Mouse (Mus musculus): ENCODE results near the gene Cfap206.
"Not testable (repeated sequence)": the region's sequence is repeated elsewhere in the genome, so short reads cannot be mapped to it uniquely, and the experiment has no call there.

Gene Cfap206

GRCm38 (mm10) chr4:34729851-34730341, at the start of gene Cfap206:
Gene Cfap206, minus strand, starts transcription at chr4:34730206.
- peak; percentile 48 for DNase-seq (ENCODE audit: low read depth)

GRCm38 (mm10) chr4:34777677-34778527, 47.9 kb upstream of the Cfap206 start, which contains the start of gene Smim8:
Gene Smim8, minus strand, starts transcription at chr4:34778423.
- DNase-seq (ENCODE audit: low read depth) = peak; percentile 93

GRCm38 (mm10) chr4:34771652-34772371, 41.8 kb upstream of the Cfap206 start:
- DNase-seq (ENCODE audit: low read depth) = no peak

GRCm38 (mm10) chr4:34756163-34756562, 26.2 kb upstream of the Cfap206 start, which contains the start of gene Gm136:
Gene Gm136, minus strand, starts transcription at chr4:34756263.
- DNase-seq (ENCODE audit: low read depth) = no peak

GRCm38 (mm10) chr4:34749236-34749635, 19.2 kb upstream of the Cfap206 start:
- no peak for DNase-seq (ENCODE audit: low read depth)

GRCm38 (mm10) chr4:34734461-34734860, 4.5 kb upstream of the Cfap206 start:
- DNase-seq (ENCODE audit: low read depth) = no peak

GRCm38 (mm10) chr4:34733415-34733814, 3.4 kb upstream of the Cfap206 start:
- peak; percentile 54 for DNase-seq (ENCODE audit: low read depth)

- DNase-seq (ENCODE audit: low read depth) = not testable (repeated sequence)
These were observed 4.3 kb downstream of the Cfap206 start for GRCm38 (mm10) chr4:34725710-34726109.

GRCm38 (mm10) chr4:34724306-34724705, 5.7 kb downstream of the Cfap206 start:
- no peak for DNase-seq (ENCODE audit: low read depth)

GRCm38 (mm10) chr4:34723186-34723585, 6.8 kb downstream of the Cfap206 start:
- no peak for DNase-seq (ENCODE audit: low read depth)

GRCm38 (mm10) chr4:34720127-34720895, 9.7 kb downstream of the Cfap206 start:
- no peak for DNase-seq (ENCODE audit: low read depth)

- no peak for DNase-seq (ENCODE audit: low read depth)
These were observed 10.6 kb downstream of the Cfap206 start for GRCm38 (mm10) chr4:34719421-34719820.

- DNase-seq (ENCODE audit: low read depth) = no peak
These were observed 14.9 kb downstream of the Cfap206 start for GRCm38 (mm10) chr4:34715062-34715461.

GRCm38 (mm10) chr4:34708127-34708526, 21.9 kb downstream of the Cfap206 start:
- no peak for DNase-seq (ENCODE audit: low read depth)

- no peak for DNase-seq (ENCODE audit: low read depth)
These were observed 22.8 kb downstream of the Cfap206 start for GRCm38 (mm10) chr4:34707248-34707647.

- peak; percentile 37 for DNase-seq (ENCODE audit: low read depth)
These were observed 27.0 kb downstream of the Cfap206 start for GRCm38 (mm10) chr4:34703029-34703428.

- no peak for DNase-seq (ENCODE audit: low read depth)
These were observed 27.8 kb downstream of the Cfap206 start for GRCm38 (mm10) chr4:34702231-34702630.

GRCm38 (mm10) chr4:34701528-34701927, 28.5 kb downstream of the Cfap206 start:
- peak; percentile 85 for DNase-seq (ENCODE audit: low read depth)

- DNase-seq (ENCODE audit: low read depth) = no peak
These were observed 42.0 kb downstream of the Cfap206 start for GRCm38 (mm10) chr4:34688021-34688420.

- DNase-seq (ENCODE audit: low read depth) = peak; percentile 92
These were observed 43.0 kb downstream of the Cfap206 start, which contains the start of gene Slc35a1 for GRCm38 (mm10) chr4:34686874-34687567. Gene Slc35a1, minus strand, starts transcription at chr4:34687438.

GRCm38 (mm10) chr4:34680530-34680929, 49.5 kb downstream of the Cfap206 start:
- peak; percentile 54 for DNase-seq (ENCODE audit: low read depth)

Measured in 416B (cell line).